Mouse (Mus musculus) kidney, adult 2 months (tissue): ENCODE results near the gene Tomm20.

ENCODE experiments used
- CTCF ChIP-seq: fragments of 200-500 bp; conservative IDR thresholded peaks from 2 replicates; pipeline ENCODE4 v1.5.1; 2011; ENCODE audit warnings: low read depth, mild to moderate bottlenecking, control low read depth, low read length, moderate library complexity, mixed read lengths; ENCODE audit not compliant: insufficient read depth, insufficient read length
- POLR2A ChIP-seq: fragments of 200-500 bp; IDR thresholded peaks from one replicate; pipeline ENCODE4 v1.6.1; 2011; ENCODE audit warnings: low read depth, low read length, control low read depth

GRCm38 (mm10) chr8:126881641-126882140, 64.0 kb downstream of the Tomm20 start:
- no peak for TF ChIP-seq CTCF
- no peak for TF ChIP-seq POLR2A
